Mouse (Mus musculus): Measurements from ENCODE around the gene Flywch2. TPM values are rescaled to one million over a fixed set of nuclear protein-coding genes. Genes with fewer than 3 reads are reported as not detected.

Flywch2 gene
- total RNA-seq, 1 experiment from 2014 or later, result not detected

GRCm38 (mm10) chr17:23739202-23740135 lies 46.4 kb downstream of the Flywch2 start:
- no peak for ATAC-seq (ENCODE audit: extremely low read depth, insufficient number of reproducible peaks, low FRiP score, poor library complexity, severe bottlenecking)

DNA sequence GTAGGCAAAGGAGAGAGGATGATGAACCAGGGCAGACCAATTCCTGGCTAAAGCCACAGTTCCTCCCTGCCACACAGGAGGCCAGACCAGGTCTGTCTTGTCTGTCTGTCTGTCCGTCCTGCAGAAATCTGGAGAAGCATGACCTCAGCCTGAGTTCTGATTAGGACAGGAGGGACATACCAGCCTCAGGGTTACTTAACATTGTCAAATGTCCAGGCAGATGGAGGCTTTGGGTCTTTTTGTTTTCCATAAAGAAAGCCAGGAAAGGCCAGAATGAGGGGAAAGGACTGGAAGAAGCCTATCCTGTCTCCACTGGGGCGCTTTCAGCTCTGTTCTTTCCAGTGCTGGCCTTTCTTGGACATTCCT lies 47.1 kb downstream of the Flywch2 start:
- no peak for ATAC-seq (ENCODE audit: extremely low read depth, insufficient number of reproducible peaks, low FRiP score, poor library complexity, severe bottlenecking)

- no peak for ATAC-seq (ENCODE audit: extremely low read depth, insufficient number of reproducible peaks, low FRiP score, poor library complexity, severe bottlenecking)
Observed at GRCm38 (mm10) chr17:23737493-23738445, 48.1 kb downstream of the Flywch2 start.

- ATAC-seq (ENCODE audit: extremely low read depth, insufficient number of reproducible peaks, low FRiP score, poor library complexity, severe bottlenecking), result no peak
Observed at GRCm38 (mm10) chr17:23734341-23734740, 51.5 kb downstream of the Flywch2 start.

GRCm38 (mm10) chr17:23730441-23730840 lies 55.4 kb downstream of the Flywch2 start:
- ATAC-seq (ENCODE audit: extremely low read depth, insufficient number of reproducible peaks, low FRiP score, poor library complexity, severe bottlenecking), result no peak

Other genes starting within 250 kb of the Flywch2 start
- 5.1 and 5.6 TPM in 2 replicates for gene Zfp213, start 221.8 kb downstream of the Flywch2 start, total RNA-seq (2017)
- gene Zfp13, start 186.6 kb downstream of the Flywch2 start, total RNA-seq (2017), result not detected in 2 replicates
- not detected in 2 replicates for gene Zscan10, start 185.2 kb downstream of the Flywch2 start, total RNA-seq (2017)
- gene Mmp25, start 140.8 kb downstream of the Flywch2 start, total RNA-seq (2017), result 11.4 and 14.9 TPM in 2 replicates
- gene Bicdl2, start 125.6 kb downstream of the Flywch2 start, total RNA-seq (2017), result 0.37 TPM in 1 of 2 replicates, not detected in the other
- 21.9 and 32.2 TPM in 2 replicates for gene Hcfc1r1, start 112.5 kb downstream of the Flywch2 start, total RNA-seq (2017)
- gene Thoc6, start 112.2 kb downstream of the Flywch2 start, total RNA-seq (2017), result 15.2 and 16.0 TPM in 2 replicates
- gene Tnfrsf12a, start 108.6 kb downstream of the Flywch2 start, total RNA-seq (2017), result 10.5 and 13.4 TPM in 2 replicates
- not detected in 2 replicates for gene Cldn6, start 106.8 kb downstream of the Flywch2 start, total RNA-seq (2017)
- gene Cldn9, start 102.1 kb downstream of the Flywch2 start, total RNA-seq (2017), result not detected in 2 replicates
- gene 1520401A03Rik, start 63.3 kb downstream of the Flywch2 start, total RNA-seq (2017), result not detected in 2 replicates
- gene Pkmyt1, start 59.7 kb downstream of the Flywch2 start, total RNA-seq (2017), result 6.5 and 8.0 TPM in 2 replicates
- gene Paqr4, start 45.2 kb downstream of the Flywch2 start, total RNA-seq (2017), result 0.70 TPM in 1 of 2 replicates, not detected in the other
- 0.23 TPM in 1 of 2 replicates, not detected in the other for gene Kremen2, start 40.2 kb downstream of the Flywch2 start, total RNA-seq (2017)
- gene Flywch1, start 14.5 kb downstream of the Flywch2 start, total RNA-seq (2017), result 16.8 and 18.3 TPM in 2 replicates
- gene Srrm2, start 4.5 kb upstream of the Flywch2 start, total RNA-seq (2017), result 281 and 303 TPM in 2 replicates
- gene Elob, start 43.1 kb upstream of the Flywch2 start, total RNA-seq (2017), result 93.3 and 94.9 TPM in 2 replicates
- not detected in 2 replicates for gene Prss33, start 50.0 kb upstream of the Flywch2 start, total RNA-seq (2017)
- gene Prss32, start 57.8 kb upstream of the Flywch2 start, total RNA-seq (2017), result 0.37 and 0.93 TPM in 2 replicates
- not detected in 2 replicates for gene Prss41, start 58.1 kb upstream of the Flywch2 start, total RNA-seq (2017)
- not detected in 2 replicates for gene Prss21, start 82.0 kb upstream of the Flywch2 start, total RNA-seq (2017)
- not detected in 2 replicates for gene Dcpp1, start 94.8 kb upstream of the Flywch2 start, total RNA-seq (2017)
- not detected in 2 replicates for gene Dcpp2, start 94.8 kb upstream of the Flywch2 start, total RNA-seq (2017)
- not detected in 2 replicates for gene Dcpp3, start 131.4 kb upstream of the Flywch2 start, total RNA-seq (2017)
- not detected in 2 replicates for gene Sbp, start 155.6 kb upstream of the Flywch2 start, total RNA-seq (2017)
- gene Sbpl, start 169.2 kb upstream of the Flywch2 start, total RNA-seq (2017), result not detected in 2 replicates
- gene Prss30, start 194.5 kb upstream of the Flywch2 start, total RNA-seq (2017), result not detected in 2 replicates
- 3.2 and 3.7 TPM in 2 replicates for gene Prss22, start 212.0 kb upstream of the Flywch2 start, total RNA-seq (2017)